Mouse (Mus musculus): Measurements from ENCODE around the gene Crabp2.

- TF ChIP-seq CTCF (IDR thresholded peaks at IDR 0.05; ENCODE audit: low read depth) (no peak), EP300 (optimal IDR thresholded peaks at IDR 0.05) (no peak)
Observed at GRCm38 (mm10) chr3:87959371-87959770, 10.9 kb downstream of the Crabp2 start.
